Mouse (Mus musculus) stomach, postnatal 0 days (tissue): ENCODE data around the gene Plaa.

Source experiments
- CTCF ChIP-seq: IDR thresholded peaks from 2 replicates; pipeline ENCODE4 v1.5.1; 2016; ENCODE audit warnings: antibody characterized with exemption, low read depth, mild to moderate bottlenecking, moderate library complexity
- EP300 ChIP-seq: optimal IDR thresholded peaks from 2 replicates; pipeline ENCODE3; 2016; ENCODE audit warnings: antibody characterized with exemption

DNA sequence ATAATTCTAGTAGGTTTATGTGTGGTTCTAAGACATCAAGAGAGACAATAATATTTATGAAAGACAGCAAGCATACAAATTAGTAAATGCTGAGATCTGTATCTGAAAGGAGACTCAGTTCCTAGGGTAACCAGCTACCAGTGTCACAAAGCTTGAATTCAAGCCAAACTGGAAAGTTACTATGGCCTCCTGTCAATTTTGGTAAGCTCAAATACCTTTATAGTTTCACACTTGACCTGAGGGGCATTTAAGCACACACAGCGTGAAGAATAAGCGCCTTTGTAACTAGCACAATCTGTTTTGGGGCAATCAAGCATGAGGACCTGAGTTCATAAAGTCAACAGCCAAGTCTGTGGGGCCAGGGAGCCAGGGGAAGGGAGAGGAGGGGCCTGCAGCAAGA is 43.8 kb downstream of the Plaa start:
- TF ChIP-seq CTCF (no peak), EP300 (no peak)
